Comparison of ENCODE assay signal across 12 mouse cellular contexts in genomic region chr9:63672797-63673493, GRCm38 (mm10).
DNase-seq lines count a peak whose midpoint lies in the region; ATAC-seq and TF ChIP-seq lines count a peak whose summit lies in the region.
"Had no signal": no experiment of that assay in that cellular context is flagged by ENCODE, and none has a peak within 500 bp of the region (broad histone marks: within the 10 kb centered on the region; RNA-seq: fewer than 3 reads in every experiment).

No protein-coding gene starts in this region.

- no peak overlapping the region for H3K4me3 ChIP-seq in stomach, postnatal 0 days (ENCODE audit: low read depth, low read length)
- H3K4me3 ChIP-seq in midbrain, embryonic 14.5 days (replicated peaks; ENCODE audit: low read depth, low read length) = no peak overlapping the region
- H3K4me3 ChIP-seq: erythroblast, embryonic 14.5 days; hindbrain, embryonic 15.5 days; neural tube, embryonic 15.5 days had no signal

- peak; percentile 55 for ATAC-seq in frontal cortex, adult (ENCODE audit: low TSS enrichment)
- ATAC-seq in stomach, postnatal 0 days (ENCODE audit: low FRiP score, low TSS enrichment) = peak; percentile 43; the same call in 1 of the 2 replicates
- ATAC-seq in midbrain, embryonic 14.5 days (ENCODE audit: low FRiP score, low TSS enrichment) = no peak

- TF ChIP-seq EP300 in stomach, postnatal 0 days (optimal IDR thresholded peaks at IDR 0.05) = no peak

- no peak overlapping the region for H3K9ac ChIP-seq in stomach, postnatal 0 days (ENCODE audit: low read length)
- no peak overlapping the region for H3K9ac ChIP-seq in midbrain, embryonic 14.5 days (replicated peaks; ENCODE audit: low read length)
- H3K9ac ChIP-seq: hindbrain, embryonic 15.5 days; neural tube, embryonic 15.5 days had no signal

- DNase-seq in frontal cortex, postnatal 14 days (ENCODE audit: low spot score in 2 of 2) = no peak
- peak; percentile 72 for DNase-seq in urinary bladder, postnatal 14 days (ENCODE audit: low spot score)
- DNase-seq in urinary bladder, postnatal 25 days (ENCODE audit: low spot score) = no peak
- DNase-seq in kidney, postnatal 4 days = peak; percentile 68 to 80
- no peak for DNase-seq in stomach, postnatal 0 days (ENCODE audit: low spot score)
- DNase-seq in left cerebral cortex, adult 9 months (ENCODE audit: low spot score in 2 of 2) = no peak
- no peak for DNase-seq in midbrain, embryonic 14.5 days

- H3K27ac ChIP-seq in stomach, postnatal 0 days (replicated peaks) = peak overlapping the region; percentile 61
- no peak overlapping the region for H3K27ac ChIP-seq in midbrain, embryonic 14.5 days (replicated peaks; ENCODE audit: low read depth, low read length)
- H3K27ac ChIP-seq: hindbrain, embryonic 15.5 days; neural tube, embryonic 15.5 days had no signal

- TF ChIP-seq CTCF in stomach, postnatal 0 days (IDR thresholded peaks at IDR 0.05; ENCODE audit: low read depth) = no peak

- no peaks in the 10 kb centered on the region for H3K27me3 ChIP-seq in stomach, postnatal 0 days (ENCODE audit: control insufficient read depth, insufficient read depth, low read length)
- H3K27me3 ChIP-seq in midbrain, embryonic 14.5 days (ENCODE audit: control insufficient read depth, insufficient read depth, low read length) = no peaks in the 10 kb centered on the region
- H3K27me3 ChIP-seq: hindbrain, embryonic 15.5 days; neural tube, embryonic 15.5 days had no signal

- H3K9me3 ChIP-seq in stomach, postnatal 0 days (ENCODE audit: control insufficient read depth, low read length) = no peaks in the 10 kb centered on the region
- no peaks in the 10 kb centered on the region for H3K9me3 ChIP-seq in midbrain, embryonic 14.5 days (ENCODE audit: control insufficient read depth, low read length)
- H3K9me3 ChIP-seq: hindbrain, embryonic 15.5 days; neural tube, embryonic 15.5 days had no signal

- 52% methylated on average over 8 of the region's 8 CpGs for WGBS in stomach, postnatal 0 days
- WGBS in midbrain, embryonic 14.5 days = 68% methylated on average over 8 of the region's 8 CpGs

- peaks cover 3% of the 10 kb centered on the region; the same call in 1 of the 2 replicates for H3K4me1 ChIP-seq in stomach, postnatal 0 days (replicated peaks; ENCODE audit: control insufficient read depth, insufficient read depth)
- no peaks in the 10 kb centered on the region for H3K4me1 ChIP-seq in midbrain, embryonic 14.5 days (ENCODE audit: control insufficient read depth, insufficient read depth, low read length)

- H3K4me2 ChIP-seq in stomach, postnatal 0 days (replicated peaks; ENCODE audit: low read depth) = no peak overlapping the region
- no peak overlapping the region for H3K4me2 ChIP-seq in midbrain, embryonic 14.5 days (ENCODE audit: low read length)
- H3K4me2 ChIP-seq: hindbrain, embryonic 15.5 days; midbrain, embryonic 11.5 days; neural tube, embryonic 15.5 days had no signal

- H3K36me3 ChIP-seq in stomach, postnatal 0 days (ENCODE audit: control insufficient read depth, insufficient read depth, low read length) = no peaks in the 10 kb centered on the region
- no peaks in the 10 kb centered on the region for H3K36me3 ChIP-seq in midbrain, embryonic 14.5 days (ENCODE audit: control insufficient read depth, insufficient read depth, low read length)
- H3K36me3 ChIP-seq: hindbrain, embryonic 15.5 days; neural tube, embryonic 15.5 days had no signal

Comparison
In these comparisons a context has a peak if more than half of its experiments do, and no peak if none do; other contexts are left out.
1. DNase-seq: peak in urinary bladder, postnatal 14 days (single experiment) and kidney, postnatal 4 days (2 of 2); none in frontal cortex, postnatal 14 days (0 of 2), urinary bladder, postnatal 25 days (single experiment), stomach, postnatal 0 days (single experiment), left cerebral cortex, adult 9 months (0 of 2) and midbrain, embryonic 14.5 days (single experiment).